Mouse (Mus musculus): ENCODE measurements around the gene Trpm8. TPM values are rescaled to one million over a fixed set of nuclear protein-coding genes. Genes with fewer than 3 reads are reported as not detected.

Gene Trpm8
- polyA plus RNA-seq, 1 experiment: 0.02 TPM

DNA sequence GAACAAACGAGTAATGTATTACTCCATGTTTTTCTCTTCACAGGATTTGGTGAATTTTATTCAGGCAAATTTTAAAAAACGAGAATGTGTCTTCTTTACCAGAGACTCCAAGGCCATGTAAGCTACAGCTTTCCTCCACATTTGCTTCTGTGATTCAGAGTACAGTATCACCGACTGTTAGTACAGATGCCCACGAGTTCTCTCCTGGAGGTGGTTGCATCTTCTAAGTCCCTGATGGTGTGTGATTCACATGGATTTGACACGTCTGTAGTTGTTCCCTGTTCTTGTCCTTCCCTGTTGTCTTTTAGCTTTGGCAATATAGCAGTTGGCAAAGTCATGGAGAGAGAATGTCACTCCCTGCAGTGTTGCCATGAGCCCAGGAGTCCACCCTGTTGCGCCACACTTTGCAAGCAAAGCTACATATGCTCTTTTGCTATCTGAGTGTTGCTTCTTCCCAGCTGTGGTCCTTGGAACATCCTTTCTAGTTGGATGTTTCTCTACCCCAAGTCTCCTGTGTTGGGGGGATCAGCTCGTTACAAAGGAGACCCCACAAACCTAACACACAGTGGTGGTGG, 43.4 kb downstream of the Trpm8 start:
- TF ChIP-seq CTCF (IDR thresholded peaks at IDR 0.05; ENCODE audit: extremely low read depth, insufficient read depth, low read length) (no peak), POLR2A (IDR thresholded peaks at IDR 0.05; ENCODE audit: extremely low read depth, insufficient read depth, low read length) (no peak)
- no peak overlapping the region for H3K27ac ChIP-seq (ENCODE audit: insufficient read depth, low read length)
- no peaks in the 10 kb centered on the region; the same call in 1 of the 2 replicates for H3K4me1 ChIP-seq (ENCODE audit: control insufficient read depth, insufficient read depth, low read length)
- no peak overlapping the region for H3K4me3 ChIP-seq (ENCODE audit: insufficient read depth, low read length)

DNA sequence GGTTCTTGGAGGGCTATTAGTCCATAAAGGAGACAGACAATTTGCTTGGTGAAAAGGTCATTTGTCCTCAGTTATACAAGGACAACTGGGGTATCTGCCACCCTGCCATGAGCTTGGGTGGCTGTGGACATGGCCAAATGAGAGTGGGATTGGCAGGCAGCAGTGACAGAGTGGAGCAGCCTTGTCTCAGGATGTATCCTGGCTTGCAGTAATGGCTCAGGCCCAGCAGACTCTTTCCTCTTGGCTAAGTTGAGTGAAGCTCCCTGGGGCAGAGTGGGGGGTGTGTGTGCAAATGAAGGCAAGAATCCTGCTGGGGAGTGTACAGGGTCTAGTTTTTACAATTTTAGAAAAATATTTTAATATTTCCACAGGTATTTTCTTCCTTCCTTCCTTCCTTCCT, 44.7 kb downstream of the Trpm8 start:
- no peak overlapping the region for H3K27ac ChIP-seq (ENCODE audit: insufficient read depth, low read length)
- no peaks in the 10 kb centered on the region; the same call in 1 of the 2 replicates for H3K4me1 ChIP-seq (ENCODE audit: control insufficient read depth, insufficient read depth, low read length)
- no peak overlapping the region for H3K4me3 ChIP-seq (ENCODE audit: insufficient read depth, low read length)
- TF ChIP-seq POLR2A (IDR thresholded peaks at IDR 0.05; ENCODE audit: extremely low read depth, insufficient read depth, low read length): no peak
- no peak for TF ChIP-seq CTCF (IDR thresholded peaks at IDR 0.05; ENCODE audit: extremely low read depth, insufficient read depth, low read length)

DNA sequence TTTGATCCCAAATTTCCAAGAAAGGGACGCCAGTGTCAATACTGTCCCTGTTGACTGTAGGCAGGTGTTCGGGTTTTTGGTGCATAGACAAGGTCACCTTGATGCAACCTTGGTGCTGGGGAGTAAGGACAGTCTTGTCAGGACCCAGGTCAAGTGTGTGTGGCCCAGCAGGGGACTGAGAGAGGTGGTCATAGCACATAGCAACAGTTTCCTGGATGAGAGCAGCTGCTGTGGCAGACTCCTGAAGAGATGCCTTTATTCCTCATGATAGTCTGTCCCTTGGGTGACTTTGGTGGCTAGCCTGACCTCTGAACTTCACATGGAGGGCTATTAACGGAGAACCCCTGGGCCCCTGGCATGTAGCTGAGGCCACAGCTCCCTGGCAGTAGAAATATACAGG, 45.6 kb downstream of the Trpm8 start:
- TF ChIP-seq POLR2A (IDR thresholded peaks at IDR 0.05; ENCODE audit: extremely low read depth, insufficient read depth, low read length): no peak
- TF ChIP-seq CTCF (IDR thresholded peaks at IDR 0.05; ENCODE audit: extremely low read depth, insufficient read depth, low read length): no peak
- Histone ChIP-seq H3K27ac (ENCODE audit: insufficient read depth, low read length) (no peak overlapping the region), H3K4me3 (ENCODE audit: insufficient read depth, low read length) (no peak overlapping the region), H3K4me1 (ENCODE audit: control insufficient read depth, insufficient read depth, low read length) (no peaks in the 10 kb centered on the region; the same call in 1 of the 2 replicates)

DNA sequence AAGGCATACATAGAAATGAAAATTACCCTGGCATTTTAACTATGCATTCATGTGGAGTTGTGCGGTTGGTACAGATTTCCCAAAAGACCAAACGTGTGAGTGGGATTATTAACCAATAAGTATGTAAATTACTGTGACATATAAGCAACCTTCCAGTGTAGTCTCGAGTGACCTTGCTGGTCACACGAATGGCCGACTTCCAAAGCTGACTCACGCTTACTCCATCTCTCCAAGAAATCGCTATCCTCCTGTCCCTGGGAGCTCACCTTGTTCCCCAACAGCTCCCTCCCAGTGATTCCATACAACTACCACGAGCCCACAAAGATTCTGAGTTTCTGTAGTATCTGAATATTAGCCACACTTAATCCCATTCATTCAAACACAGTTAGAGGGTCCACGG, 62.0 kb downstream of the Trpm8 start:
- Histone ChIP-seq H3K27ac (ENCODE audit: insufficient read depth, low read length) (no peak overlapping the region), H3K4me1 (ENCODE audit: control insufficient read depth, insufficient read depth, low read length) (no peaks in the 10 kb centered on the region), H3K4me3 (ENCODE audit: insufficient read depth, low read length) (no peak overlapping the region)
- TF ChIP-seq POLR2A (IDR thresholded peaks at IDR 0.05; ENCODE audit: extremely low read depth, insufficient read depth, low read length) (no peak), CTCF (IDR thresholded peaks at IDR 0.05; ENCODE audit: extremely low read depth, insufficient read depth, low read length) (no peak)

DNA sequence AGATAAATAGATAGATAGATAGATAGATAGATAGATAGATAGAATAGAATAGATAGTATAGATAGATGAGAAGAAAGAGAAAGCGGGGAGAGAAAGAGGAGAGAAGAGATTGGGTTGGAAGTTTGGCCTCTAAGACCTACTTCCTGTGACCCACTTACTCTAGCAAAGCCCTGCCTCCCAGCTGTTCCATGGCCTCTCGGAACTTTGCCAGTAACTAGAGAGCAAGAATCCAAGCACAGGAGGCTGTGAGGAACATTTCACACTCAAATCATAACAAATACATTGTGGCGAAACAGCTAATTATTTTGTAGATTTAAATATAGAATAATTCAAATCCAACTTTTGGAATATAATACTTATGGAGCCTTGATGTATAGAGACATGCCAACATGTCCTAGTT, 65.2 kb downstream of the Trpm8 start:
- no peak for TF ChIP-seq CTCF (IDR thresholded peaks at IDR 0.05; ENCODE audit: extremely low read depth, insufficient read depth, low read length)
- no peaks in the 10 kb centered on the region for H3K4me1 ChIP-seq (ENCODE audit: control insufficient read depth, insufficient read depth, low read length)
- no peak overlapping the region for H3K4me3 ChIP-seq (ENCODE audit: insufficient read depth, low read length)

DNA sequence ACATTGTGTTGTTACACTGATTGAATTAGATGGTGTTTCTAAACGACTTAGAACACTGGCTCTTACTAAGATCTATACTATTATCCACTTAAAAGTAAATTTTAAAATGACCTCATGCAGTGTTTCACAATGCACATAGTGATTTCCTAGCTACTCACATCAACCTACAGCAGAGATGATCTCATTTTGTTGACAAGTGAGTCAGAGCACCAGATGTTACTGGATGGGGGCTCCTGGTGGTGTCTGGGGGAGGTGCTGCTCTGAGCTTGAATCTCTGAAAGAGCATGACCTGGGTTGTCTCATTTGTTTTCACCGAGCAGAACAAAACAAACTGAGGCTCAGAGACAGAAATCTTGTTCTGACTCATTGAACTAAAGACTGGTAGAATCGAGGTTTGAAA, 68.1 kb downstream of the Trpm8 start:
- no peak for TF ChIP-seq POLR2A (IDR thresholded peaks at IDR 0.05; ENCODE audit: extremely low read depth, insufficient read depth, low read length)
- no peak for TF ChIP-seq CTCF (IDR thresholded peaks at IDR 0.05; ENCODE audit: extremely low read depth, insufficient read depth, low read length)
- Histone ChIP-seq H3K4me1 (ENCODE audit: control insufficient read depth, insufficient read depth, low read length) (no peaks in the 10 kb centered on the region), H3K27ac (ENCODE audit: insufficient read depth, low read length) (no peak overlapping the region), H3K4me3 (ENCODE audit: insufficient read depth, low read length) (no peak overlapping the region)

More for the DNA sequence above, 65.2 kb downstream of the Trpm8 start:
- no peak overlapping the region for H3K27ac ChIP-seq (ENCODE audit: insufficient read depth, low read length)

DNA sequence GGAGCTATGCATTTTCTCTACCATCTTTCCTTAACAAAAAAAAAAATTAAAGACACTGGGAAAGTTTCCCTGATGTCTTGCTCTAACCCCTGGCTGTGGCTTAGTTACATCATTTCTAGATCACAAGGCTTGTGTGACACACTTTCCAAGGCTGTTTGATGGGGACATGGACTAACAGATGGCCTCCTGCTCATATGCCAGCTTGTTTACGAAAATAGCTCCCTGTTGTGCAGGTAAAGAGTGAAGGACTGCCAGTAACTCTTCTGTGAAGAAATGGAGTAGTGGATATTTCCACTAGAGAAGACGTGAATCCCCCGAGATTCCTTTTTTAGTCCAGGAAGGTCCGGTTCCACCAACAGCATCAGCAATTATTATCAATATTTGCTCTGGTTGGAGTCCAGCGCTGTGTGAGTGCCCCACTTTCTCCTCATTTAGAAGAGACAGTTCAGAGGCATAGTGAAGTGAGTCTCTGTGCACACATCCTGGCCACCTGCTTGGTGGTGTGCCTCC, 71.1 kb downstream of the Trpm8 start:
- Histone ChIP-seq H3K27ac (ENCODE audit: insufficient read depth, low read length) (no peak overlapping the region), H3K4me3 (ENCODE audit: insufficient read depth, low read length) (no peak overlapping the region), H3K4me1 (ENCODE audit: control insufficient read depth, insufficient read depth, low read length) (no peaks in the 10 kb centered on the region)
- TF ChIP-seq CTCF (IDR thresholded peaks at IDR 0.05; ENCODE audit: extremely low read depth, insufficient read depth, low read length) (no peak), POLR2A (IDR thresholded peaks at IDR 0.05; ENCODE audit: extremely low read depth, insufficient read depth, low read length) (no peak)

DNA sequence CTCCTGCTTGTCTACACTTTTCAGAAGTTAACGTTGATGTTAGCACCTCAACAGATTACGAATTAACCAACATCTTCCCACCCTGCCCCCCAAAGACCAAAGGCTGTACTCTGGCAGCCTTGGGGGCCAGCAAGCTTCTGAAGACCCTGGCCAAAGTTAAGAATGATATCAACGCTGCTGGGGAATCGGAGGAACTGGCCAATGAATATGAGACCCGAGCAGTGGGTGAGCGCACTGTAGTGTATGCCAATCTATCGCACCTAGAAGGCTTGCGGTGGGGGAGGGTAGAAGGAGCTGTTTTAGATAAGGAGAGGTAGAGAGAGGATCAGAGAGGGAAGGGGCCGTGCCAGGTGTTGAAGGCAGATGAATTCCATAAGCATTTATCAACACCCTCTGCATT, 73.3 kb downstream of the Trpm8 start:
- H3K4me1 ChIP-seq (ENCODE audit: control insufficient read depth, insufficient read depth, low read length): no peaks in the 10 kb centered on the region
- TF ChIP-seq POLR2A (IDR thresholded peaks at IDR 0.05; ENCODE audit: extremely low read depth, insufficient read depth, low read length): no peak
- TF ChIP-seq CTCF (IDR thresholded peaks at IDR 0.05; ENCODE audit: extremely low read depth, insufficient read depth, low read length): no peak
- no peak overlapping the region for H3K4me3 ChIP-seq (ENCODE audit: insufficient read depth, low read length)
- H3K27ac ChIP-seq (ENCODE audit: insufficient read depth, low read length): no peak overlapping the region

DNA sequence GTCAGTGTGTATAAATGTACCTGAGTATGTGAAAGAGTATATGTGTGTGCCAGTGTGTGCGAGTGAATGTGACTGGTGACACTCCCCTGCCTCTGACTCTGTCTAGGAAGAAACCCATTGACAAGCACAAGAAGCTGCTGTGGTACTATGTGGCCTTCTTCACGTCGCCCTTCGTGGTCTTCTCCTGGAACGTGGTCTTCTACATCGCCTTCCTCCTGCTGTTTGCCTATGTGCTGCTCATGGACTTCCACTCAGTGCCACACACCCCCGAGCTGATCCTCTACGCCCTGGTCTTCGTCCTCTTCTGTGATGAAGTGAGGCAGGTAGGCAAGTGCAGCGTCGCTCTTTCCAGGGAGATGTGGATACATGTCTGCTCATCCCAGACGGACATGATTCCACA, 77.6 kb downstream of the Trpm8 start:
- no peaks in the 10 kb centered on the region for H3K4me1 ChIP-seq (ENCODE audit: control insufficient read depth, insufficient read depth, low read length)
- TF ChIP-seq CTCF (IDR thresholded peaks at IDR 0.05; ENCODE audit: extremely low read depth, insufficient read depth, low read length): no peak
- H3K27ac ChIP-seq (ENCODE audit: insufficient read depth, low read length): no peak overlapping the region
- no peak overlapping the region for H3K4me3 ChIP-seq (ENCODE audit: insufficient read depth, low read length)

DNA sequence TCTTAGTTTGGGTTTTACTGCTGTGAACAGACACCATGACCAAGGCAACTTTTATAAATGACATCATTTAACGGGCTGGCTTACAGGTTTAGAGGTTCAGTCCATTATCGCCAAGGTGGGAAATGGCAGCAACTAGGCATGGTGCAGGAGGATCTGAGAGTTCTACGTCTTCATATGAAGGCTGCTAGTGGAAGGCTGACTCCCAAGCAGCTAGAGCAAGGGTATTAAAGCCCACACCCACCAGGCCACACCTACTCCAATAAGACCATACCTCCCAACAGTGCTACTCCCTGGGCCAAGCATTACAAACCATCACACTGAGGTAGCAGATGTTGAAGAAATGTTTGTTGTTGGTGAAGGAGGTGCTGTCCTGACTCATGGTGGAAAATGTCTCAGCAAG, 78.2 kb downstream of the Trpm8 start:
- no peaks in the 10 kb centered on the region for H3K4me1 ChIP-seq (ENCODE audit: control insufficient read depth, insufficient read depth, low read length)
- H3K27ac ChIP-seq (ENCODE audit: insufficient read depth, low read length): no peak overlapping the region
- TF ChIP-seq CTCF (IDR thresholded peaks at IDR 0.05; ENCODE audit: extremely low read depth, insufficient read depth, low read length) (no peak), POLR2A (IDR thresholded peaks at IDR 0.05; ENCODE audit: extremely low read depth, insufficient read depth, low read length) (no peak)
- H3K4me3 ChIP-seq (ENCODE audit: insufficient read depth, low read length): no peak overlapping the region
